Mouse (Mus musculus) frontal cortex, postnatal 10 days (tissue): ENCODE measurements around the gene Vwa8.

Source experiments
- DNase-seq, 2 experiments: peaks; one replicate each; pipeline ENCODE4 v3.0.0; 2022; ENCODE audit warnings: low spot score in 2 of 2, mixed read lengths in 1 of 2

The Vwa8 gene

DNA sequence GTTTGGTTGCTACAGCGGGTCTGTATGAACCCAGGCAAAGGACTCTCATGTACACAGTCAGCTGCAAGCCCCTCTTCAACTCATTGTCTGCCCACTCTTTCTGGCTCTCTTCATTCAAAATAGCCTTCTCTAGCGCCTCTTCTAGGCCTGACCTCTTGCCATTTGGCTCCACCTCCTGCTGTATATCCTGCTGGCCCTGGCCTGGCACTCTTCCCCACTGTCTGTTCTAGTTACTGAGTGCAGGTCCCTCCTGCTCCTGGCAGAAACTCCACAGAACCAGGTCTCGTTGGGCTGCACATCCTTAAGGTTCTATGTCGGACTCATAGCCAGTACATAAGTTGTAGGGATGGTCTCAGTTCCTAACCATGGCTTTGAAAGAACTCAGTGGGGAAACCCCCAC, 293.5 kb downstream of the Vwa8 start:
- DNase-seq: no peak

DNA sequence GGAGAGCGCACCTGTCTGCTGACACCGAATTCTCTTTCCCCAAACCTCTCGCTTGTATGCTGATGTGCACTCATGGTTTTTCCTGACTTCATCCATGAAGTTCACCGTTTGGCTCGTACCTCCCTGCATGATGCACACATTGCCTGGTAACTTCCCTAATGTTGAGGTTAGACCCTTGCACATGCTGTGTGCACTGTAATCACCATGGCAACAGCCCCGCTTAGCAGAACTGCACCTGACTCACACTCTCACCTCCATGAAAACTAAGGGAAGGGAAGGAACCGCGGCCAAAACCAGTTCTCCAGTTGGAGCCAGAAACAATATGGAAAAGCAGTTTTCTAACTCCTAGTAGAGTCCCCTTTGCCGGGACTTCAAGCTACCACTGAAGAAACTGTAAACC, 294.8 kb downstream of the Vwa8 start:
- no peak for DNase-seq

DNA sequence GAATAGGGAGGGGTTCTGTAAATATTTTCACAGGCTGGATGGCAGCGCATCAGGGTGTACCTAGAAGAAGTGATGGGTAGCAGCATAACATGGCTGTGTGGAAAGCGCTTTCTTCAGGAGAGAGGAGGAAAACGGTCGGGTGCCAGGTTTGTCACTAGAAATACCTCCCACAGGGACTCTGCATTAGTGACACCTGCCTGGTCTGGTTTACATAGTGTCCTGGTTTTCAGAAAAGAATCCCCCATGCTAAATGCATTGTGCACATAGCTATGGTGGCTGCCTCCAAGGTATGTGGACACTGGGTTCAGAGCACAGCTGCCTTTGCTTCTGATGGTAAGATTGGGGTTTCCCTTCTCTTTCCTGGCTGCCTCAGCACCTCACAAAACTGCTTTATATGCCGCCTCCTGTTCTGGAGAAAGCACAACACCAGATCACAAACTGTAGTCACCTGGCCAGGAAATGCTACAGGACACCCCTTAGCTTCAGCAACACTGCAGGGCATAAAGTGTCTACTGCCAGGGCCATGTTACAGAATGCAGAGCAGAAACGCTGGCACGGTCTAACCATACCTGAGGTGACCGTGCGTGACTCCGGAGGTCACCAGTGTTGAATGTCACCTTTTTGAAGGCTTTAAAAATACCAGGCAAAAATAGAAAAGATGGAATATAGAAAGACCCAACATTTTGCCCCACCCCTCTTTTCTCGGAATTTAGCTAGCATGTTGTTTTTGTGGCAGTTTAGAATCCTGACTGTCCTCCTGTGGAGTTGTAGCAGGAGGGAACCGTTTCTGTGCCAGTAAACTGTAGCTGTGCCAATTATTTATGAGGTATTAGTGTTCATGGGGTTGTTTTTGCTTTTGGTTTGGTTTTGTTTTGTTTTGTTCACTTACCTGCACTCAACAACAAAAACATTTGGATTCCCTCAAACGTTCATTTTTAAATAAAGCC, 295.7 kb downstream of the Vwa8 start:
- DNase-seq: no peak

DNA sequence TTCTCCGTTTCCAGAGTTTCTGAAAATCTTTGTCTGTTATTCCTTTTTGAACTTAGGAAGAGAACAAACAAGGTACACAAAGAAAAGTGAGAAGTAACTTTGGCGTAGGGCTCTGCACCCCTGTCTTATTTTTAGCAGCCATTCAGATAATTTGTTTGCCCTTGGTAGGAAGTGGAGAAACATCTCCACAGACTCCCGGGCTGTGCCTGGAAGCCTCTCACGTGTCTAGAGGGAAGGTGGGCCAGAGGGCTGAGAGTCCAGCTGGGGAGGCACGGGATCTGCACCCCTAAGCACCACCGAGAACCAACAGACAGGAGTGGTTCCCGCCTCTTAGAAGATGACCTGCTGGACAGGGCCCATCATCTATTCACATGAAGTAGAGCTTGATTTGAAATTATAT, 302.9 kb downstream of the Vwa8 start:
- DNase-seq: no peak

DNA sequence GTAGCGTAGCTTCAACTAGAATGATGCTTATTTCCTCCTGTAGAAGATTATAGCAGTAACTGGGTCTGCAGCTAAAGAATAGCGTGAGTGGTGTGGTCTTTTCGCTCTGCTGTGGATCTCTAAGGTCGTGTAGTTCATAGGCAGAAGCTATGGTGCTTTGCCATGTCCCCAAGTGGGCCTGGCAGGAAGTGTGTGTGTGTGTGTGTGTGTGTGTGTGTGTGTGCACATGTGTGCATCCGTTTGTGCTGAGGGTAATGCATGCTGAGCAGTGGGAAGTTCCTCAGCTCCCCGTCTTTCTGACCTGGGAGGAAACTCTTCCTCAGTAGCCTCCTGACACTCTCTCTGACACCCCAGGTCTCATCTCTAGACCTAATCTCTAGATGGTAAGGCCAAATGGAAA, 305.0 kb downstream of the Vwa8 start:
- no peak for DNase-seq

DNA sequence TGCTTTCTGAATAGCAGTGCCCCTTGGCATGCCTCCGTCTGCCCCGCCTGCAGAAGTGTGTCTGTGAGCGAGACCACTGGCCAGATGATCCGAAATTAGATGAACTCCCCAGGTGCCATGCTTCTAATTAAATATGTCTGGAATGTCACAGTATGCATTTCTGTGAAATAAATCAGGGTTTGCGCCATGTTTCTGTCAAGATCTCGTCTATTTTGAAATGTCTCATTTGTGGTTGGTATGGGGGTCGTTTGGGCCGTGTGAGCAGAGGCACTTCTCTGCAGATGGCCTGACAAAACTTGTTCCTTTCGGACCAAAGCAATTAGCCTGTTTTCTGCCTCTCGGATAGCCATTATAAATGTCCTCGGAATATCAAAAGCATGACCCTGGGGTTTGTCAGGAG, 306.1 kb downstream of the Vwa8 start:
- DNase-seq: no peak

DNA sequence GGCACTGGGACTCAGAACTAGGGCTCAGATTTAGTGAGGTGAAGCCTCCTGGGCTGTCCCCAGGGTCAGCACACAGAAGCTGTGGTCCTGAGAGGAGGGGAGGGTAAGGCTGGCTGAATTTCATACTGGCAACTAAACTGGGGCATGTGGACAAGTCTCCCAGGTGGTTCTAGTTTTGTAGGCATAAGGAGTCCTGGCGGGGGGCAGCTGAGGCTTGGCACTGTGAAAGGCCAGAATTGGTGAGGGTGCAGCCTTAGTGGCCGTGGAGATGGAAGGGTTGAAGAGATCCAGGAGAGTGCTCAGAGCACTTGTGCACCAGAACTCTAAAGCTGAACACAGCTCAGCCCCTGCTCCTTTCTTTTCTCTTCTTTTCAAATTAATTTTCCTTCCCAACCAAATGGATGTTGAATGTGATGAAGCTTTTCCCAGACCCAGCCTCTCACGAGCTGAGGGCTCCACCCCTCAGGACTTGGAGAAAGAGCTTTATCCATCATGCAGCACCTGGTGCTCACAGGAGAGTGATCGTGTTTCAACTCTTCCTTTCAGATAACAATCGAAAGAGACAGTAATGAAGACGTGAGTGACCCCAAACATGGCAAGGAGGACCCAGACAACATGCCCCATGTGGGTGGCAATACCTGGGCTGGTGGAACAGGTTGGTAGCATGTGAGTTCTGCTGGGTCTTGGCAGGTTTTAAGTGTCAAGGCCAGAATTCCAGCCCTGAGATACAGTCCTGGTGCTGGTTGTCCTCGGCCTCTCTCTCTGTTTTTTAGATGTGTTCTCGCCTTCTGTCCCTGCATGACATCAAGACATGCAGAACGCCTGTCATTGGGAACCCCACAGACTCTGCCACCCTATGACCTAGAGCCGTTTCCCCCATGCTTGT, 307.9 kb downstream of the Vwa8 start:
- no peak for DNase-seq

DNA sequence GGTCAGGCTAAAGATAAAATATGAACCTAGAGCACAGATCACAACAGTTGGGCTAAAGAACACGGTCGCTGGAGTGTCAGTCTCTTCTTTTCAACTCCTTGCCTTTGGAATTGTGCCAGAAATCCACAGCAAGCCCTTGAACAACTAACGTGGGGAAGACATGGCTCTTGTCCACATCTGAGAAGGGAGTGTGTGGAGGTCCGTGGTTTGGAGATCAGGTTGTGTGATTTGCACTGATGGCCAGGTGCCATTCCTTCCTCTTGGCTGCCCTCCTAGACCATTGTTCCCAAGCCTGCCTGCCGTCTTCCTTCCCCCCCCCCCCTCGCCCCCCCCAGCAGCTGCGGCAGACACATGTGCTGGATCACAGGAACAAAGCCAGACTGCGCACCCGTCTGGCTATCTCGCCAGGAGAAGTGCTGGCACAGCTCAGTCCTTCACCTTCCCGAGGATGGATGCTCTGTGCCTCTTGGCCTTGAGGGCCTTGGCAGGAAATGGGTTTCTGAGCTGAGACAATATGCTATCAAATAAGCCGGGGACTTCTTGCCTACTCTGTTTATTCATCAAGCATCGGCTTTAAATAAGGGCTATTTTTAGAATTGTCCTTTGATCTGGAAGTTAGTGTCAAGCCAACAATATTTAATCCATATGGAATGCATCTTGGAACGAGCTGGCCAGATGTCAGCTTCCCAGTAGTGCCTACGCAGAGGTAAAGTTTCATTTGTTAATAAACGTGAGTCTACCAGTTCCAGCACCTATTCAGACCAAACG, 308.8 kb downstream of the Vwa8 start:
- DNase-seq: no peak

DNA sequence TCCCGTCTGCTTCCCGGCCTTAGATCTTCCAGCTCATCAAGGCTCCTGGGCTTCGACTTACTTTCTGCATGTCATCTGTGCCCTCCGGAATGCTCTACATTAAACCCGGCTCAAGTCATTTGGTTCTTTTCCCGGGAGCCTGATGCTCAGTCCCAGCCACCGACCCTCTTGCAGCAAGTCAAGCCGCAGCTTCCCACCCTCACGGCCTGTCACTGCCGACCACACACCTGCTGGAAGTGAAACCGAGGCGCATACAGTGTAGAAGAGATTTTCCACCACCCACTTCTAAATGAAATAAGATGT, 309.3 kb downstream of the Vwa8 start:
- DNase-seq: no peak

DNA sequence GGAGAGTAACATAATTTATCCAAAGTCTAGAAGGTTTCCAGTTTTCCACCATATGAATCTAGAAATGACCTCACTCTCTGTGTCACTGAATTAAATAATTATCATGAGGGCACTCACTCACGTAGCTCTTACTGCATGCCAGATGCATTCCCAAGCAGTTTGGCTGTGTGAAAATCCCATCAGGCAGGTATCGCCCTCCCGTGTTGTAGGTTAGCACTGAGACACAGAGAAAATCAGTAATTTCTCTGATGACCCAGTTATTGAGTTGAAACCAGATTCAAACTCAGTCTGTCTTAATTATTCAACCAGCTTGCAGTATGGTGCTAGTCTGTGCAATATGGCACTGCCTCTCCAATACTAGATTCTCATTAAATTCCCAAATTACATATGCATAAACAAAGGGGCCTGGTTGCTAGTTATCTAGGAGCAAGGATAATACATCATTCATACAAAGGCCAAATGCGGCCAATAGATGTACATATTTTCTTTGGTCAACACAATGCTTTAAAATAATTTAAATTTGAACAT, 309.9 kb downstream of the Vwa8 start:
- no peak for DNase-seq

DNA sequence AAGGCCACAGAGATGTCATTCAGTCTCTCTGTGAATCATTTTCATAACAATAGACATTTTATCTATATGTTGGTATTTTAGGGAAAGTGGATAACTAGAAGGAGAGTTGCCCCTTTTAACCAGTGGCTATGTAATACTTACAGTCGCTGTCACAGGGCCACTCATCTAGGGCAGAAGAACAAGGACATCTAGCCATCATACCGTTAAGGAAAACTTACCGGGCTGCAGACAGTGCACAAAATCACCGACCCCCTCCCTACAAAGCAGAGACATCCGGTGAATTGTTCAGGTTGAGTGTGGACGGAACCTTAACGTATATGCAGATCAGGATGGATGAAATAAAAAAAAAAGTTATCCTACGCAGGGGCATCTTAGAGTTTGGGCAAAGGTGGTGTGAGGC, 310.6 kb downstream of the Vwa8 start:
- DNase-seq: no peak

DNA sequence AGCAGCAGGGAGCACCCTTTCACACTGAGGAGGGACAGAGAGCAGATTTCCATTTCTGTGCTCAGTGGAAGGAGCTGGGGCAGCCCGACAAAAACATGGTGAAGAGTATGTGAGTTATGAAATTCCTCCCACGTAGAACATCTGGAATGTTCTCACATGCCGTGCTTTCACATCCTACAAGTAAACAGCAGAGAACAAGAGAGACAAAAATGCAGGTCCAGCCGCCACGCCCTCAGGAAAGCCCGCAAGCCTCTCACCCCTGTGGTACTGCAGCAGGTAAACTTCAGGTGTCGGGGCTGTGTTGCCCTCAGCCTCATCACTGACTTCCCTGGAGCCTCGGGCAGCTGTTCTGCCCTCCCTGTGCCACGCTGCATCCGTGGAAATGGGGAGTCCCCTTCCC, 311.6 kb downstream of the Vwa8 start:
- DNase-seq: no peak

DNA sequence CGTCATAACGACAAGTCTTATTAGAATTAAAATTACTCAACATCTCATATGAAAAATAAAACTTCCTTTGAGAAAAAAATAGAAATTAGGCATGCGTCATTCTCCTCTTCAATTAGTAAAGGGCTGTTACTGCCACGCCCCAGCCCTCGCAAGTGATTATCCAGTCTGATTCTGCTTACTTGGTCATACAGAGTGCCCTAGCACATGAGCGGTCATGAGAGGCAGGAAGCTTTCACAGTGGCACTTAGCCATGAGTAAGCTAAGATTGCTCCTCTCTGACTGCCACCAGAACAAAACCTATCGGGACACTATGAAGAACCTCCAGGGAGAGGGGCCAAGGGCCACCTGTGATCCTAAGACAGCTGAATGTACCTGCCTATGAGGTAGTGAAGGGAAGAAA, 312.1 kb downstream of the Vwa8 start:
- no peak for DNase-seq

DNA sequence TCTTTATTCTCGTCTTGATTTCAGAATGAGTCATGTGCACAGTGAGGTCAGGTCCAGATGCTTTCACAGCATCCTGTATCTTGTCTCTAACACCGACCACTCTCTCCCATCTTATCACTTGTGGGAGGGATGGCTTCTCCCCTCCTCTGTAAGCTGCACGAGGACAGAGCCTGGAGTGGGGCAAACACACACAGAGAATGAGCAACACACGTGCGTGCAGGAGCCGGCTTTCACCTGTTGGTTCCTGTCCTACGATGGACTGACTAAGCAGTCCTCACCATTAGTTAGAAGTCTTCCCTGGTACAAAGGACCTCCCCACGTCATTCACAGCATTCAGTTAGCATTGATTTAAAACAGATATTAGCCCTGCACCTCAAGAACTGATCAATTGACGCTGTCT, 312.9 kb downstream of the Vwa8 start:
- no peak for DNase-seq

DNA sequence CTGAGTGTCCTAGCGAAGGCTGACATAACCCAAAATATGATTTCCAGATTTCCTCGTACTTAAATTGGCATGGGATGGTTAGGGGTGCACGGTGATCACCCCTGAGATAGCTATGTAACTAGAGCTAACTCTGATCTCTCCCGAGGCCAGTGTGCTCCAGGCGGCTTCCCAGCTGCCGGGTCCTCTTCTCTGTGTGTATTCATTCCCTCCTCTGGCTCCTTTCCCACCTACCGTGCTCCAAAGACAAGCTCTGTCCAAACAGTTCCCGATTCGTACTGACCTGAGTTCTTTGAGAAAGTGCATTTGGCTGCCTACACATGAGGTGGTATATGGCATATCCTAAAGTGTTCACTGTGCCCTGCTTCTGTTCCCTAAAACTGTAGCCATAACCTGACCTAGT, 313.8 kb downstream of the Vwa8 start:
- no peak for DNase-seq

DNA sequence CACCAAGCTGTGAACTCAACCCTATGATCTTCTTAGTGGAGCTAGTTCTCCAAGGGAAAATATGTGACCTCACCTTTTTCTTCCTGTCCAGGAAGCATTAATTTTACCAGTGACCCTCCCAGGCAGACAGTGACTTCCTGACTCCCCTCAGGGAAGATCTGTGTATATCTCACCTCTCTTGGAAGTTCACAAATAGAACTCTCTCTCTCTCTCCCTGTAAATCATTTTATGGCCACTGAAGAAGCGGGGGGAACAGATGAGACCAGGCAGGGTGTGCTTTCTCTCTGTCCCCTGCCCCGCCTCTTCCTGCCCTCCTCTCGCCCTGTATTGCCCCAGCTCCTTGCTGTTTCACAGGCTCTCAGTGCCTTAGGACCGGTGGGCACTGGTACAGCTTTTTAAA, 315.5 kb downstream of the Vwa8 start:
- DNase-seq: no peak

DNA sequence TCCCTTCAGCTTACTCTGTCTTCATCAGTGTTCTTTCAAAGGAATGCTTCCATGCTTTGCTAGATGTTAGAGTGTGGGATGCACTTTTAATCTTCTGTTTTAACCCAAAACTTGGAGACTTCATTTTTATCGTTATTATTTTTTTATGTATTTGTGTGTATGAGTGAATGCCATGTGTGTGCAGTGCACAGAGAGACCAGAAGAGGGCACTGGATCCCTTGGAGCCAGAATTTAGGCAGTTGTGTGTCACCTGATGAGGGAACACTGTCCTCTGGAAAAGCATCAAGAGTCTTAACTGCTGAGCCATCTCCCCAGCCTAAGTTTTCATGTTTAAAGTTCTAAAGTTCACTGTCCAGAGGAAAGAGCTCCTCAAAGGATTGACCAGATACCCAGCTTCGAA, 316.1 kb downstream of the Vwa8 start:
- no peak for DNase-seq

DNA sequence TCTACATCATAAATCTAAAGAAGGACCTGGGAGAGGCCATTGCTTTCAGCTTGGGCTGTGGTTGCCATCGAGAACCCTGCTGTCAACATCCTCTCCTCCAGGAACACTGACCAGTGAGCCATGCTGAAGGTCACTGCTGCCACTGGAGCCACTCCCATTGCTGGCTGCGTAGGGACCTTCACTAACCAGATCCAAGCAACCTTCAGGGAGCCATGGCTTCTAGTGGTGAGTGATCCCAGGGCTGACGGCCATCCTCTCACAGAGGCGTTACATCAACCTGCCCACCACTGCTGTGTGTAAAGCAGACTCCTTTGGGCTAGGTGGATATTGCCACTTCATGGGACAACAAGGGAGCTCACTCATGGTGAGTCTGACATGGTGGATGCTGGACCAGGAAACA, 325.7 kb downstream of the Vwa8 start:
- no peak for DNase-seq

DNA sequence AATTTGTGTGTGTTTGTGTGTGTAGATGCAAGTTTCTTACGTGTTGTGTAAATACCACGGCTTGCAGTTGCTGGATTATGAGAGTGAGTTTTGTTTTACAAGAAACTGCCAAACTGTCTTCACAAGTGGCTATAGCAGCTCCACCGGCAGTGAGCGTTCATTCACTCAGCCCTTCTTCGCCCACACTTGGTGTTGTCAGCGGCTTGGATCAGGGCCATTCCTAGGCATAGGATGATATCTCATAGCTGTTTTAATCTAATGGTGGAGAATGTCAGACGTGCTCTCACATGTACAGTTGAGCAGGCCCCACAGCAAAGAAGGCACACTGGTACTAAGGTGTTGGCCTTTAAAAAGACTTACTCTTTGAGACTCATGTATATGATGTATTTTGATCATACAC, 328.9 kb downstream of the Vwa8 start:
- no peak for DNase-seq

DNA sequence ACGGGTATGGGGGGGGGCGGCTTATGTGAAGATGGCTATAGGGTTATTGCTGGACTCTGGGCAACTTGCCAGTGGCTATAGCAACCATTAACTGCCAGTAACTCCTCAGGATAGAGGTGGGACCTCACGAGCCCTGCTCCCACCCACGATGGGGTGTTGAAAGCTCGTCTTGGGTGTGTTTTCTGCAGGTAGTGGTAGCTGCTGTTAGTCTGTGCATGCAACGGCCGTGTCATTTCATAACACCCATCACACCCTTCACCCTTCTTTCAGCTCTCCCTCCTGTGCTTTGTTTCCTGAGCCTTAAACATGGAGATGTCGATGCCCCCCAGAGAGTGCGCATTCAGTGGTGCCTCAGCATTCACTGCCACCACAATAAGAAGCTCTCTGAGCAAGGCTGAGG, 329.4 kb downstream of the Vwa8 start:
- no peak for DNase-seq

DNA sequence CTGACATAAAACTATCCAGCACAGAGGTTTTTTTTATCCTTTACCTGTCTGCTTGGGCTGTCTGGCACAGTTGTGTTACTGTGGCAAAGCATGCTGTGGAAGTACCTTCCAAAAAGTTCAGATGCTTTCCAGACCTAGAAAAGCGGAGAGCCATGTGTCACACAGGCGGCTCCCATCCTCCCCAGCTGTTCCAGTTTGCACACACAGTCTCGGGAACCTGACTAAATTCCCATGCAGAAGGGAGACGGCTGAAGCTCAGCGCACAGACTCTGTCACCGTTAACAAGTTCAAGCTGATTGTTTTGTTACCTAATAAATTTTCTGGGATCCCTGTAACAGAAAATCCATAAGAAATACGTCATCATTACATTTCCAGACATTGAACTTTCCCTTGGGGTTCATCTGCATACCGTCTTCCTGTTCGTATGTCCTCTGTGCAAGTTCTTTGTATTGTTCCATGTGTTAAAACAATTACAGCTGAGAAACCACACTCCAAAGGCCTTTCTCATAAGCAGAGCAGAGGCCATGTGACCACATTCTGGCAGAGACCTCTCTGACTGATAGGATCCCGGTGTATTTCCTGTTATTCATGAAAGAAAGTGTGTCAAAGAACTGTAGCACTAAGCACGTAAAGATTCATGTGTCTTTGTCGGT, 331.4 kb downstream of the Vwa8 start:
- DNase-seq: no peak

DNA sequence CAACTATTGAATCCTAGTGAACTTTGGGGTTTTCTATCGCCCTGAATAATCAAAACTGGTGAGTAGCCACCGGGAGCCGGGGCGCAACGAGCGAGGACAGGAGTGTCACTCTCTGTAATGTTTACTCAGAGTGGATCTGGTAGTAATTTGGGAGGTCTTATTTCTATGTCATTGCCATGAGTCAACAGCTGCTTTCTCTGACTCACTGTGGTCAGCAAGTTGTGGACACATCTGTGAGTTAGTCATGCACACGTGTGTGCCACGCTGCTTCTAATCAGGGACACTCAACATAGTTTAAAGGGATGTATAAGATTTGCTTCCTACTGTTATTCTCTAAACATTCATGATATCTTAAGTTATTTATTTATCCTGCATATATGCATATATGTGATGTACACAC, 332.9 kb downstream of the Vwa8 start:
- no peak for DNase-seq
